Mouse (Mus musculus): ENCODE measurements around the gene Olfr1368.
"Not testable (repeated sequence)": the region's sequence is repeated elsewhere in the genome, so short reads cannot be mapped to it uniquely, and the experiment has no call there.

The Olfr1368 gene

DNA sequence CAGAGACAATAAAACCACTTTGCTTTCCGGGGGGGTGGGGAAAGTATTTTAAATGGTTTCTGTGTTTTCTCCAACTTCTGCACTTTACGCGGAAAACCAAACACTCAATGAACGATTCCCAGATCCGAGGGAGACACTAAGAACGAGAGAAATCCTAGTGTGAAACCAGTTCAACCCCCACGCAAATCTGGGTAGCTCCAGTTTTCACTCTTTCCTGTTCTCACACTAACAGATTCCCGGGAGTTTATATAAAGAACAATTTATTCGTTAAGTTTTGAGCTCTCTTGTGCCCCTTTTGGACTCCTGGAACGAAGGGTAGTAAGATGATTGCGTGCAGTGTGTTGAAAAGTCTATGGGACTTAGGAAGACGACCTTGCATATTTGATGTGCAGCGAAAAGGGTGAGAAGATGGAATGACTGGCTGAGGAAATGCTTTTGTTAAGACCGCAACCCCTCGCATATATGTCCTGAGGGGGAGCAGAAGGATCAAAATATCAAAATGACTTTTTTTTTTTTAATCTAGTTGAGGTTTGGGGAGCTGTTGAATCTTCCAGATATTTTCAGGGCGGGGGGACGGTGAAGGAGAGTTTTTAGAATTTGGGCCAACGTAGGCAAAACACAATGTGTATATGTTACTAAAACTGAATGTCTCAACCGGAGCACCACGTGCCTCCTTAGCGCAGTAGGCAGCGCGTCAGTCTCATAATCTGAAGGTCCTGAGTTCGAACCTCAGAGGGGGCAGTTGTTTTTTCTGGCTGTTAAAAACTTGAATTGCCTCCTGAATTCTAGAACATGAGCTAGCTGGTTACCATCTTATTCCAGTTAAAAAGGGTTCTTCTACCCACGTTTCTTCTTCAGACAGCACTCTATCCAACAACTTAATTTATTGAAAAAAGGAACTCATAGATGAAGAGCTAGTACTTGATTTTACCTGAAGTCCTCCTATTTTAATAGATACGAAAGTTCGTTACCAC is 21.6 kb upstream of the Olfr1368 start:
- DNase-seq, result peak; percentile 85

DNA sequence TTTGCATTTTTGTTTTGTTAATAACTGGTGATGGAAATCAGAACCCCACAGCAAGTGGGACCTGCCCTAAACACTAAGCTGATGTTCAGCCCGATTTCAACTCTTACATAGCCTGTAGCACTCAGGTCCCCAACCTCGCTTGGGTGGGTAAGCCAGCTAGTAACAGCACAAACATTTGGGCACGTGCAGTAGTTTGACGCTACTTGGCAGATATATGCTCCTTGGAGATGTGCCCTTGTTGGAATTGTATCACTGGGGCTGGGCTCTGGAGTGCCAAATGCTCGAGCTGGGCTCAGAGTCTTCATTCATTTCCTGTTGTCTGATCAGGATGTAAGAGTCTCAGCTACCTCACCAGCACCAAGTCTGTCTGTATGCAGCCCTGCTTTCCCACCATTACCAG is 16.9 kb upstream of the Olfr1368 start:
- no peak for DNase-seq

DNA sequence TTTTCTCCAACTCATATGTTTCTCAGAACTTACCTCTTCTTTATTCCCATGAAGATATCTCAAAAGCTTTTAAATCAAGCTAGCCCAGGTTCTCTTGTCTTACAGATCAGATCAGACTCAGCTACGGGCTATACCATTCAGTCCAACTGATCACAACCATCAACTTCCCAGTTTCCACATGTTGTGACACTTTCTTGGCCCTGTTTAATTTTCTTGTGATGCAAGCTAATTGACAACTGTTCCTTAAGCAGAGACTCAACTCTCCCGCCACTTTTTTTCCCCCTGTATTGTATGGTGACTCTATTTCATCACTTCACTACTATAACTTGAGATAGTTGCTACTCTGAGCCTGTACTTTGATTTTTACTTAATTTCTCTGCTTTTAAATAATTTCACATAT is 15.9 kb upstream of the Olfr1368 start:
- DNase-seq, result no peak

DNA sequence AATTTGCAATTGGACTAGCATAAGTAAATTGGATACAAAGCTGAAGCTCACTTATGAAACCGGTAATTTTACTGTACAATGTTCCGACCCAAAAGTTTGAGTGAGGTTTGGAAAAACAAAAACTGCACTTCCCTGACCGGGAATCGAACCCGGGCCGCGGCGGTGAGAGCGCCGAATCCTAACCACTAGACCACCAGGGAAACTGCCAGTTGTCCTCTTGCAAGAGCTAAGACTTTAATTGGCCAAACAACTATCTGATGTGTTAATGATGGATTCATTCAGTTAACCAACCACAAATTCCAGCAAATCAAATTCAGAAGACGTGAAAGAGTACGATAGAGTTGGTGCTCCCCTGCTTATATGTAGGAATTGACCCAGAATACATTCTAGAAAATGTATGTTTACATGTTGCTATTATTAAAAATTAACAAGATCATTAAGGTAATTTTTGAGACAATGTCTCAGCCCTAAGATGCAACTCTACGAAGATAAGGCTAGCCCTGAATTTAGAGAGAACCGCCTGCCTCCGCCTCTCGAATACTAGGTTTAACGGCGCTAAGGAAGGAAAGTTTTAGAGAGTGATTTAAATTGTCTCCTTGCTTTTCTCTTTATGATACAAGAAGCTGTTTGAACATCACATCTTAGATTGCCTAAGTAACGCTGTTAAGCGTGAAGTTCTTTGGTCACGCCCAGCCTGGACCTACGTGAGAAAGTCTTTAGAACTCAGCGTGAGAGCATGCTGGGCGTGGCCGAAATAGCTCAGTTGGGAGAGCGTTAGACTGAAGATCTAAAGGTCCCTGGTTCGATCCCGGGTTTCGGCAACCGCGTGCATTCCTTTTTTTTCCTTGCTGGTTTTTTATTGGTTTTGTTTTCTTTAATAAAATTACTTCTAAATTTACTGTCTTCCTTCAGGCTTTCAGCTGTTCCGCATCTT is 15.3 kb upstream of the Olfr1368 start:
- peak; percentile 90 for DNase-seq

DNA sequence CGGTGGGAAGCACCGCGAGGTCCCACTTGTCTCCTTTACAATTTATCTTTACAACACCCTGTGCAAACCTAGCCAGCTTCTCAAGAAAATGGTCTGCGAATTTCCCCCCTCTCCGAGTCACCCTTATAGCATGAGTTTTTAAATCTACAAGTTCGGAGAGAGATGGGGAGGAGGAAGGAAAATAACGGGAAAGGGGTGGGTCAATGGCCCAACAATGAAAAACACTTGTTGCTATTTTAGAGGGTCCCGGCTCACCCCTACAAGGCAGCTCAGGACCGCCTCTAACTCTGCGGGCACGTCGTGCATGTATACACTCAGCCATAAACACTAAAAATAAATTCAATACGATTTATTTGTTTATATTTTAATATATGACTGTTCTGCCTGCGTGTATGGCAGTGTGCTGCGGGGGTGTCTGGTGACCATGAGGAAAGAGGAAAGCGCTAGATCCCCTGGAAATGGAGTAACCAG is 14.4 kb upstream of the Olfr1368 start:
- DNase-seq, result peak; percentile 38

DNA sequence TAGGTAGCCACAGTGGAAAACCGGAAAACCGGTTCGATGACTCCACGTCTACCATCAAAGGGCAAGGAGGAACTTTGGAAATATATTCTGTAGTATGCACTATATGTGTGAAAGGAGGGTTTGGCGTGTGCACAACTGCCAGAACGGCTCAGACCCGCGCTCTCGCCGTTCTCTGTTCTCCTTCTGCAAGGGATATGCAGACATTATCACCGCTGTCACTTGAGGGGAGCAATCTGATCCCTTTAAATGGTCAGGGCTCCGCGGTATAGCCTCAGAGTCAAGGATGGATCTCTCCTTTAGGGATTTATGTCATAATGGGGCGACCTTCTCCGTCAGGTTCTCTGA is 13.8 kb upstream of the Olfr1368 start:
- peak; percentile 50 for DNase-seq

DNA sequence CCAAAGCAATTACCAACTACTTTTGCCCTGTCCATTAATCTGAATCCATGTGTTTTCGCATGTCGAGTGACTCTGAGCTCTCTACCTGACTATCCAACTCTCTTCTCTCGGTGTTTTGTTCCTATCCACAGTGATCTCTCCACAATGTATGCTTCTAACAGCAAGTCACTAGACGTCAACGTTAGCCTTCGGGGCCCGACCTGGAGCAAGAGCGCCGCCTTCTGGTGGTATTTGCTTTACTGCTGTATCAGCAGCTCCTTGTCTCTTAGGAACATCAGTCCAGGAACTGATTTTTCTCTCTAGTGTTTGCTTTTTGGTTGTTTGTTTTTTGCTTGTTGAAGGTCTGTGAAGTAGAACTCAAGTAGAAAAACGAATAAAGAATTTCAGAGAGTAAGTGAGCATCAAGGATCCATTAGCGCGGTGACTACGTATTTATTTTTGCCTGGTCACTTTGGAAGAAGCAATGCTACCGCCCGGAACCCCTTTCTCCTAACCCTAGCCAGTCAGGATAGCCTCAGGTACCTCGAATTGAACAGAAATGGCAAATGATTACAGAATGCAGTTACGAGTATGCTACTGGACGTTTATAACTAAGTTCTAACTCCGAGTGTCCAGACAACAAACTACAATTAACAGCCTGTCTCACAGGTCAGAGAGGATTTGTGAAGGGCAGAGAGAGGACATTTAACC is 13.3 kb upstream of the Olfr1368 start:
- peak; percentile 96 for DNase-seq

DNA sequence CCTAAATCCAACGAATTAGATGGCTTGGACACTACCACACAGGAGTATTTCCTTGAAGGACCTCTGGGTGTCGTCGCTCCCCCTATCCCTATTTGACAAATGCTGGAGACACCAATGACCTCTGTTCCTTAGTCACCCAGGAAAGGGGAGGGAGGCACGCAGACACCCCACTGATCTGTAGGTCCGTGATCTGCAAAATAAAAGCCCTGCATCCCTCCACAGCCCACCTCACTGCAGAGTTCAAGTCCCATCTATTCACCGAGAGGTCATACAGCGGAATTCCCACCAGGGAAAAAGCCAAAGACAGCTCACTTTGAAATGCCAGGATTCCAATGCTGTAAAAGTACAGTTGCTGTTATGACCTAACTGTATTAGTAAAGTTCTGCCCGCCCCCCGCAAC is 12.4 kb upstream of the Olfr1368 start:
- no peak for DNase-seq

DNA sequence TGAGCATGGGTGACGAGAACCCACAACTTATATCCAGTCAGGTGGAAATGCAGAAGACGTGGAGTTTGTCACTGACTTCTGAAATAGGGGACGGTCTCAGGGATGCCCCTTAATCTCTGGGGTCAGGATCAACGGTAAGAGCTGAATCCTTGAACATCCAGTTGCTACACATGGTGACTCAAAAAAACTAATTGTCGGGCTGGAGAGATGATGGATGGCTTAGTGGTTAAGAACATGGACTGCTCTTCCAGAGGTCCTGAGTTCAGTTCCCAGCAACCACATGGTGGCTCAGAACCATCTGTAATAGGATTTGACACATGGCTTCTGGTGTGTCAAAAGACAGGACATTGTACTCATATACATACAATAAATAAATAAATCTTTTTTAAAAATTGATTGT is 10.2 kb upstream of the Olfr1368 start:
- no peak for DNase-seq

DNA sequence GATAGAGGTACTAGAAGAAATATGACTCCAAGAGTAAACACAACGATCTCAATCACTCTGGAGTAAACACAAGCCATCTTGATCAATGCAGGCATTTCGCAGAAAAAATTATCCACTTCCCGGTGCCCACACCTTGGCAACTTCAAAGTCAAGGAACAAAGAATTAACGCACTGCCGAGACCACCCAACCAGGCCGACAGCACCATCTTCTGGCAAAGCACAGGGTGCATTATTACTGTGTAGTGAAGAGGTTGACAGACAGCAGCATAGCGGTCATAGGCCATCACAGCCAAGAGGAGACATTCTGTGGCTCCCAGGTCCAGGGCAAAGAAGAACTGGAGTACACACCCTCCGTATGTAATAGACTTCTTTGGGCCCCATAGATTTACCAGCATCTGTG is 3.2 kb downstream of the Olfr1368 start:
- DNase-seq, result peak; percentile 59

DNA sequence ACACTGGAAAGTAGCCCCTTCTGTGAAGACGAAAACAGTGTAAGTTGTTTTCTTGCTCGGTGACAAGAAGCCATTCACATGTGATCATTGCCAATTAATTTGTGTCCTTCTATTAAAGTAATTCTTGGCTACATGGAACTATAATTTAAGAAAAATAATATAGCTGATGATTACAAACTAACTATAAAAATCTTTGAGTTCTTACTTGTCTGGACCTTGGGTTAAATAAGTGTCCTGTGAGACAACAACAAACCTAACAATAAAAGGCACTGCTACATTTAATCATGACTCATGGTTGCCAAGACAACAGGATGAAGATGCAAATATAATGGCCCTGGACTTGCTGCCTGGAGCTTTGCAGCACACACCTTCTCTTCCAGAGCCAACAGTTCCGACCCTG is 16.3 kb downstream of the Olfr1368 start, which contains the start of gene Olfr263:
Gene Olfr263 (plus strand): TSS at position 301 of the 400 bp plus-strand sequence.
- not testable (repeated sequence) for DNase-seq

DNA sequence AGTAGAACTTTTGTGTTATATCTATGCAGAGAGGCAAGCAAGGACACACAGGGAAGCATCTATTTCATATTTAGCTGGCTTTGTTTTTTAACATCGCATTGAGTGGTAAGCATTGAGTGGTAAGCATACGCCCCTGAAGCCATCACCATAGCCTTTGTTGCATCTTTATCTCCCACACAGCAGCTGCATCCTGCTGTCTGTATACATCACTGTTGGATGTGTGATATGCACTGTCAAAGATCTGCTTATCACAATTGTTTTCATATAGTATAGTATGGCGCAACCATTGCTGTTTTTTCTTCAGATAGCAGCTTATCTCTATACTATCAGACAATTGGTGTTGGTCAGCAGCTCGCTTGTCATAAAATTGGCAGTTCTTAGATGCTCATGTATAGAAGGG is 31.5 kb downstream of the Olfr1368 start:
- DNase-seq, result no peak

DNA sequence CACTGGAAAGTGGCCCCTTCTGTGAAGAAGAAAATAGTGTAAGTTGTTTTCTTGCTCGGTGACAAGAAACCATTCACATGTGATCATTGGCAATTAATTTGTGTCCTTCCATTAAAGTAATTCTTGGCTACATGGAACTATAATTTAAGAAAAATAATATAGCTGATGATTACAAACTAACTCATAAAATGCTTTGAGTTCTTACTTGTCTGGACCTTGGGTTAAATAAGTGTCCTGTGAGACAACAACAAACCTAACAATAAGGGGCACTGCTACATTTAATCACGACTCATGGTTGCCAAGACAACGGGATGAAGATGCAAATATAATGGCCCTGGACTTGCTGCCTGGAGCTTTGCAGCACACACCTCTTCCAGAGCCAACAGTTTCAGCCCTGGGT is 34.5 kb downstream of the Olfr1368 start, which contains the start of gene Olfr1369-ps1:
Gene Olfr1369-ps1 (plus strand): TSS at position 301 of the 400 bp plus-strand sequence.
- DNase-seq, result not testable (repeated sequence)

DNA sequence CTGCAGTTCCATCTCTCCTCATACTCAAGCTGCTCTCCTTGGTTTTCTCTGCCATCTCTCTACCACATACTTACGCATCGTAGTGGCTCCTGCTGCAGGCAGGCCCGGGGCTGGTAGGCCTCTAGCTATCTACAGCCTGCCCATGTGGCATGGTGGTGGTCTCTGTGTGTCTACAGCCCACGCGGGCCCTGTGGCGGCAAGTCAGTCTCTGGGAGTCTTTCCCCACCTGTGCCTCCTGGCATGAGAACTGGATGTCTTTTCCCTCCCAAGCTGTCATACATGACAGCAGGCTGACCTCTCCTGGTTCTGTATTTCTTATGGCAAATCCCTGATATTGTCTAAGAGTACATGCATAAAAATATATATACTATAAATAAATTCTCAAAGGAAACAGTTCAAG is 35.2 kb downstream of the Olfr1368 start:
- no peak for DNase-seq

DNA sequence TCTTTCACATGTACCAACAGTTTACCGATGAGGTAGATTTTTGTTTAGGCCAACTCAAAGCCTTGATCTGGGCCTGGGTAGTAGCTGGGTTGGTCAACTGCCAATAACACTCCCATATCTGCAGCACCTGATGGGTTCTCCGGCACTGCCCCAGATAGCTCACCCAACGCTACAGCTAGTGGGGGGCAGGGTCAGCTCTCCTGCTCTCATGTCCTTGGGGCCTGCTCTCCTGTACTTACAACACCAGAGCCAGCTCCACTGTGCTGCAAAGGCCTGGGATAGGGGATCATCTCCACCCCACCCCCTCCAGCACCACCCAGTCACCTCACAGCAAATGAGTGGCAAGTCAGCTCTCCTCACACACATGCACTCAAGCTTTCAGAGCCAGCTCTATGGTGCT is 35.9 kb downstream of the Olfr1368 start:
- DNase-seq, result no peak
